ENCODE assay signal across 19 mouse cellular contexts in the genomic region with DNA sequence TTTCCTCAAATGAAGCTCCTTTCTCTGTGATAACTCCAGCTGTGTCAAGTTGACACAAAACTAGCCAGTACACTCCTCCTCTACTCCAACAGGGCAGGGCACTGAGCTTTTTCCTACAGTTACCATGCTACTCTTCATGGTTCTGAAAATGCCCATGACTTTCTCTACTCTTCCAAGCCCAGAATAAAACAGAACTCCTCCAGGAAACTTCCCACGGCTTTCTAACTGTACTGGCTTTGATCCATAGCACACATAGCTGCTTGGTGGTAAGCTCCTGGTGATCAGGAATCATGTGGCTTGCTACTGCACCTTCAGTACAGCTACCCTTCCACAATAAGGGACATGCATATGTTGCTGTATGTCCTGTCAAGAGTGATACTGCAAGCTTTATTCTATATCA.
DNase-seq lines count a peak whose midpoint lies in the region; ATAC-seq lines count a peak whose summit lies in the region.
"Had no signal": no experiment of that assay in that cellular context is flagged by ENCODE, and none has a peak within 500 bp of the region (broad histone marks: within the 10 kb centered on the region; RNA-seq: fewer than 3 reads in every experiment).

No protein-coding gene starts in this region.

- ATAC-seq in frontal cortex, adult (ENCODE audit: low TSS enrichment): peak; percentile 92
- ATAC-seq: activated CD4-positive, CD25-positive, alpha-beta regulatory T cell, adult 4 months; CD4-positive, CD25-positive, alpha-beta regulatory T cell, adult 4 months; forebrain, embryonic 13.5 days; forebrain, embryonic 15.5 days; forebrain, postnatal 0 days; Patski had no signal

- no peak for DNase-seq in frontal cortex, postnatal 25 days (ENCODE audit: low spot score in 2 of 2)
- DNase-seq in right cerebral cortex, adult 18-20 months: peak; percentile 2
- DNase-seq in right cerebral cortex, postnatal 4 days: no peak
- DNase-seq in spleen, postnatal 36 days (ENCODE audit: low spot score in 2 of 2): no peak
- DNase-seq: adrenal gland, adult 8-10 months; adrenal gland, postnatal 25 days; B cell, adult 2 months; cerebellum, adult 11-12 months; cerebellum, adult 2 months; cerebellum, adult 9-10 months; cerebellum, postnatal 10 days; cerebellum, postnatal 25 days; forebrain, postnatal 0 days had no signal
